Mouse (Mus musculus) layer of hippocampus, postnatal 25 days (tissue): ENCODE data around the gene Faiml. TPM values are rescaled to one million over a fixed set of nuclear protein-coding genes. Genes with fewer than 3 reads are reported as not detected.

Source experiments
- DNase-seq, 2 experiments: peaks; one replicate each; pipeline ENCODE4 v3.0.0; 2022; ENCODE audit warnings: mixed read lengths in 2 of 2, low spot score in 1 of 2; ENCODE audit errors: extremely low spot score in 1 of 2
- total RNA-seq, 2 experiments: library from RNA; stranded (reverse); gene quantifications; 2 replicates each; pipeline ENCODE4 v1.2.3; 2021

Gene Faiml
- total RNA-seq = not detected

- no peak for DNase-seq
These were observed at the start of gene Faiml for GRCm38 (mm10) chr9:99237139-99237538. TSS of gene Faiml (minus strand) at chr9:99237239.

- no peak for DNase-seq
These were observed 21.9 kb upstream of the Faiml start for GRCm38 (mm10) chr9:99258891-99259290.

GRCm38 (mm10) chr9:99256821-99257220 lies 19.8 kb upstream of the Faiml start:
- no peak for DNase-seq

- DNase-seq = no peak
These were observed 19.2 kb upstream of the Faiml start for GRCm38 (mm10) chr9:99256206-99256605.

- no peak for DNase-seq
These were observed 16.8 kb upstream of the Faiml start for GRCm38 (mm10) chr9:99253861-99254260.

- no peak for DNase-seq
These were observed 11.9 kb upstream of the Faiml start for GRCm38 (mm10) chr9:99248906-99249305.

GRCm38 (mm10) chr9:99248304-99248703 lies 11.3 kb upstream of the Faiml start:
- DNase-seq = peak in 1 of 2 experiments; percentile 5

- DNase-seq = no peak
These were observed 6.9 kb upstream of the Faiml start for GRCm38 (mm10) chr9:99243895-99244293.

GRCm38 (mm10) chr9:99243190-99243894 lies 6.3 kb upstream of the Faiml start, which contains the start of gene Cep70:
TSS of gene Cep70 (plus strand) at chr9:99243367.
- DNase-seq = peak; percentile 89 to 92

- DNase-seq = peak; percentile 7 to 11
These were observed 5.6 kb upstream of the Faiml start for GRCm38 (mm10) chr9:99242533-99243189.

GRCm38 (mm10) chr9:99242035-99242434 lies 5.0 kb upstream of the Faiml start:
- peak; percentile 28 to 67 for DNase-seq

- DNase-seq = no peak
These were observed 3.5 kb upstream of the Faiml start for GRCm38 (mm10) chr9:99240571-99240970.

- no peak for DNase-seq
These were observed 2.2 kb upstream of the Faiml start for GRCm38 (mm10) chr9:99239256-99239655.

- no peak for DNase-seq
These were observed 1.2 kb upstream of the Faiml start for GRCm38 (mm10) chr9:99238276-99238675.

GRCm38 (mm10) chr9:99229450-99229849 lies 7.6 kb downstream of the Faiml start:
- no peak for DNase-seq

- DNase-seq = no peak
These were observed 12.5 kb downstream of the Faiml start for GRCm38 (mm10) chr9:99224583-99224982.

GRCm38 (mm10) chr9:99221636-99222035 lies 15.4 kb downstream of the Faiml start:
- no peak for DNase-seq

- no peak for DNase-seq
These were observed 18.9 kb downstream of the Faiml start for GRCm38 (mm10) chr9:99217999-99218719.

GRCm38 (mm10) chr9:99216182-99216581 lies 20.9 kb downstream of the Faiml start:
- no peak for DNase-seq

- DNase-seq = no peak
These were observed 24.4 kb downstream of the Faiml start for GRCm38 (mm10) chr9:99212643-99213042.

GRCm38 (mm10) chr9:99183043-99183670 lies 53.9 kb downstream of the Faiml start:
- DNase-seq = no peak
